8 mouse cellular contexts compared by ENCODE assay signal in genomic region chr5:137352011-137352975, GRCm38 (mm10). TPM values are rescaled to one million over a fixed set of nuclear protein-coding genes. Genes with fewer than 3 reads are reported as not detected.
DNase-seq lines count a peak whose midpoint lies in the region; ATAC-seq and TF ChIP-seq lines count a peak whose summit lies in the region.

No protein-coding gene starts in this region.

- intact Hi-C loops in left cerebral cortex, adult 2 months (cut with DNase I), result no loop called here

- peak; percentile 54 for DNase-seq in 3T3-L1 (ENCODE audit: low read depth, low spot score)
- DNase-seq in brain, embryonic 14.5 days (ENCODE audit: low read depth), result peak; percentile 28
- DNase-seq in kidney, postnatal 14 days, result peak; percentile 75
- no peak for DNase-seq in midbrain, embryonic 11.5 days (ENCODE audit: low spot score, missing footprints)
- no peak for DNase-seq in right cerebral cortex, postnatal 10 days (ENCODE audit: low spot score in 2 of 2)
- DNase-seq in layer of hippocampus, postnatal 10 days (ENCODE audit: low spot score in 2 of 2), result no peak
- DNase-seq in left cerebral cortex, adult 2 months (ENCODE audit: extremely low spot score in 1 of 2, low spot score in 2 of 2), result no peak

- H3K4me1 ChIP-seq in heart, embryonic 16.5 days (ENCODE audit: control insufficient read depth, insufficient read depth, low read length), result peaks cover 30% of the 10 kb centered on the region
- H3K4me1 ChIP-seq in midbrain, embryonic 11.5 days (ENCODE audit: control insufficient read depth, insufficient read depth, low read length), result peaks cover 35% of the 10 kb centered on the region

- no peaks in the 10 kb centered on the region for H3K9me3 ChIP-seq in heart, embryonic 16.5 days (replicated peaks; ENCODE audit: control insufficient read depth, low read length)
- H3K9me3 ChIP-seq in midbrain, embryonic 11.5 days (ENCODE audit: control insufficient read depth, low read length), result no peaks in the 10 kb centered on the region

- H3K9ac ChIP-seq in heart, embryonic 16.5 days (ENCODE audit: low read length), result peak overlapping the region; percentile 98
- peak overlapping the region; percentile 96 for H3K9ac ChIP-seq in midbrain, embryonic 11.5 days (ENCODE audit: low read length)

- 17% methylated on average over 16 of the region's 16 CpGs for WGBS in heart, embryonic 16.5 days
- WGBS in midbrain, embryonic 11.5 days, result 21% methylated on average over 16 of the region's 16 CpGs

- no peak for TF ChIP-seq POLR2A in brain, embryonic 14.5 days (IDR thresholded peaks at IDR 0.05; ENCODE audit: borderline replicate concordance, extremely low read depth, insufficient read depth, insufficient read length, poor library complexity, severe bottlenecking)

- ATAC-seq in heart, embryonic 16.5 days (replicated peaks; ENCODE audit: extremely low read depth, insufficient read depth, low FRiP score), result no peak
- no peak for ATAC-seq in midbrain, embryonic 11.5 days (ENCODE audit: low FRiP score)

- H3K27me3 ChIP-seq in heart, embryonic 16.5 days (ENCODE audit: control insufficient read depth, insufficient read depth, low read length), result no peaks in the 10 kb centered on the region
- no peaks in the 10 kb centered on the region for H3K27me3 ChIP-seq in midbrain, embryonic 11.5 days (ENCODE audit: control insufficient read depth, insufficient read depth, low read length)

- peak overlapping the region; percentile 94 for H3K4me2 ChIP-seq in heart, embryonic 16.5 days (ENCODE audit: low read depth, low read length)
- peak overlapping the region; percentile 90 for H3K4me2 ChIP-seq in midbrain, embryonic 11.5 days

- H3K36me3 ChIP-seq in heart, embryonic 16.5 days (ENCODE audit: control insufficient read depth, insufficient read depth), result peaks cover 24% of the 10 kb centered on the region
- peaks cover 22% of the 10 kb centered on the region for H3K36me3 ChIP-seq in midbrain, embryonic 11.5 days (ENCODE audit: control insufficient read depth, insufficient read depth, low read length)

- peak overlapping the region; percentile 90 for H3K4me3 ChIP-seq in heart, embryonic 16.5 days (ENCODE audit: low read length)
- H3K4me3 ChIP-seq in midbrain, embryonic 11.5 days (ENCODE audit: low read depth, low read length), result peak overlapping the region; percentile 89
- no peak overlapping the region for H3K4me3 ChIP-seq in left cerebral cortex, adult 2 months

- TF ChIP-seq CTCF in brain, embryonic 14.5 days (IDR thresholded peaks at IDR 0.05; ENCODE audit: borderline replicate concordance, extremely low read depth, insufficient read depth, insufficient read length), result no peak
- no peak for TF ChIP-seq CTCF in left cerebral cortex, adult 2 months (IDR thresholded peaks at IDR 0.05)

- peak overlapping the region; percentile 98 for H3K27ac ChIP-seq in heart, embryonic 16.5 days (ENCODE audit: low read length)
- H3K27ac ChIP-seq in midbrain, embryonic 11.5 days (ENCODE audit: low read depth, low read length), result no peak overlapping the region
- H3K27ac ChIP-seq in left cerebral cortex, adult 2 months, result no peak overlapping the region

RNA-seq across cellular contexts. Expression of gene Ephb4, which starts 2.4 kb away (rescaled TPM):
- 15.5 and 18.8 TPM in 2 replicates for polyA plus RNA-seq in brain, embryonic 14.5 days (2012; rRNA removed)
- polyA plus RNA-seq in heart, embryonic 16.5 days (2015; fragmentation: Nextera tagmentation; extraction: Ambion mirVana), result 32.1 and 36.4 TPM in 2 replicates
- polyA plus RNA-seq in midbrain, embryonic 11.5 days (2014; fragmentation: Nextera tagmentation; extraction: Ambion mirVana), result 19.0 and 20.8 TPM in 2 replicates
- total RNA-seq in layer of hippocampus, postnatal 10 days (2021), result 1 to 10 TPM; 8.3 to 9.3 TPM
- 1 to 10 TPM; 4.9 to 6.8 TPM for total RNA-seq in left cerebral cortex, adult 2 months (2021)

RNA-seq across cellular contexts. Expression of gene Slc12a9, which starts 18.9 kb away (rescaled TPM):
- polyA plus RNA-seq in brain, embryonic 14.5 days (2012; rRNA removed), result 34.0 and 34.8 TPM in 2 replicates
- polyA plus RNA-seq in heart, embryonic 16.5 days (2015; fragmentation: Nextera tagmentation; extraction: Ambion mirVana), result 7.7 and 8.5 TPM in 2 replicates
- polyA plus RNA-seq in midbrain, embryonic 11.5 days (2014; fragmentation: Nextera tagmentation; extraction: Ambion mirVana), result 5.8 TPM in 2 replicates
- total RNA-seq in layer of hippocampus, postnatal 10 days (2021), result 10 to 100 TPM; 28.8 to 30.7 TPM
- total RNA-seq in left cerebral cortex, adult 2 months (2021), result 10 to 100 TPM; 22.8 to 25.1 TPM

RNA-seq across cellular contexts. Expression of gene Trip6, which starts 38.1 kb away (rescaled TPM):
- 25.7 and 33.0 TPM in 2 replicates for polyA plus RNA-seq in brain, embryonic 14.5 days (2012; rRNA removed)
- polyA plus RNA-seq in heart, embryonic 16.5 days (2015; fragmentation: Nextera tagmentation; extraction: Ambion mirVana), result 43.1 and 49.7 TPM in 2 replicates
- 28.0 and 34.1 TPM in 2 replicates for polyA plus RNA-seq in midbrain, embryonic 11.5 days (2014; fragmentation: Nextera tagmentation; extraction: Ambion mirVana)
- total RNA-seq in layer of hippocampus, postnatal 10 days (2021), result 1 to 10 TPM; 6.2 to 7.7 TPM
- total RNA-seq in left cerebral cortex, adult 2 months (2021), result 1 to 10 TPM; 4.5 to 6.5 TPM

RNA-seq across cellular contexts. Expression of gene Srrt, which starts 44.8 kb away (rescaled TPM):
- polyA plus RNA-seq in brain, embryonic 14.5 days (2012; rRNA removed), result 211 and 216 TPM in 2 replicates
- 94.5 and 97.0 TPM in 2 replicates for polyA plus RNA-seq in heart, embryonic 16.5 days (2015; fragmentation: Nextera tagmentation; extraction: Ambion mirVana)
- 151 and 154 TPM in 2 replicates for polyA plus RNA-seq in midbrain, embryonic 11.5 days (2014; fragmentation: Nextera tagmentation; extraction: Ambion mirVana)
- 100 to 1,000 TPM; 188 to 191 TPM for total RNA-seq in layer of hippocampus, postnatal 10 days (2021)
- total RNA-seq in left cerebral cortex, adult 2 months (2021), result 100 to 1,000 TPM; 202 to 221 TPM

RNA-seq across cellular contexts. Expression of gene Ufsp1, which starts 57.9 kb away (rescaled TPM):
- polyA plus RNA-seq in brain, embryonic 14.5 days (2012; rRNA removed), result 10.0 and 11.9 TPM in 2 replicates
- 8.5 TPM in 2 replicates for polyA plus RNA-seq in heart, embryonic 16.5 days (2015; fragmentation: Nextera tagmentation; extraction: Ambion mirVana)
- polyA plus RNA-seq in midbrain, embryonic 11.5 days (2014; fragmentation: Nextera tagmentation; extraction: Ambion mirVana), result 7.5 and 7.9 TPM in 2 replicates
- total RNA-seq in layer of hippocampus, postnatal 10 days (2021), result 10 to 100 TPM; 20.4 to 21.8 TPM
- 10 to 100 TPM; 11.6 to 14.4 TPM for total RNA-seq in left cerebral cortex, adult 2 months (2021)

Comparison
In these comparisons a context has a peak if more than half of its experiments do, and no peak if none do; other contexts are left out.
1. DNase-seq: peak in 3T3-L1 (single experiment), brain, embryonic 14.5 days (single experiment) and kidney, postnatal 14 days (single experiment); none in midbrain, embryonic 11.5 days (single experiment), right cerebral cortex, postnatal 10 days (0 of 2), layer of hippocampus, postnatal 10 days (0 of 2) and left cerebral cortex, adult 2 months (0 of 2).